Mouse (Mus musculus) cerebellum, postnatal 10 days (tissue): Measurements from ENCODE around the gene Apba1.
A peak's percentile ranks its signal among the peaks of the same experiment; 100 is the strongest.

ENCODE experiments used
- DNase-seq, 2 experiments: peaks; one replicate each; pipeline ENCODE4 v3.0.0; 2021; ENCODE audit warnings: mixed read lengths in 2 of 2

Apba1 gene

GRCm38 (mm10) chr19:23946026-23946685, 187.5 kb downstream of the Apba1 start:
- DNase-seq: no peak

DNA sequence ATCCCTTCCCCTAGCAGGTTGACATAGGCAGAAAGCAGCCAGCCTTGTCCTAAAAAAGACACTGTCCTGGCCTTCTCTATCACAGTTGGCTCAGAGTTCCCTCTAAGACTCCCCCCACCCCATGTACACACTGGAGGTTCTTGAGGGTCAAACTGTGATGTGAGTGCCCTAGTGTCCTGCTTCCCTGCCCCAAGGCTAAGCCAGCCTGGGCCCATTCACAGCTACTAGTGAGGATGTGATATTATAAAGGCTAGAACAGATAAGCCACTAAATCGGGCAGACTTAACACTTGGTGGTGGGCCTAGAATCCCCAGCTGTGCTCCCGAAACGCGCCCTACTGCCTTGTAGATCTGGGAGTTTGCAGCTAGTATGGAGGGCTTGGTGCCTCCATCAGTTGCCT, 188.1 kb downstream of the Apba1 start:
- DNase-seq: no peak

DNA sequence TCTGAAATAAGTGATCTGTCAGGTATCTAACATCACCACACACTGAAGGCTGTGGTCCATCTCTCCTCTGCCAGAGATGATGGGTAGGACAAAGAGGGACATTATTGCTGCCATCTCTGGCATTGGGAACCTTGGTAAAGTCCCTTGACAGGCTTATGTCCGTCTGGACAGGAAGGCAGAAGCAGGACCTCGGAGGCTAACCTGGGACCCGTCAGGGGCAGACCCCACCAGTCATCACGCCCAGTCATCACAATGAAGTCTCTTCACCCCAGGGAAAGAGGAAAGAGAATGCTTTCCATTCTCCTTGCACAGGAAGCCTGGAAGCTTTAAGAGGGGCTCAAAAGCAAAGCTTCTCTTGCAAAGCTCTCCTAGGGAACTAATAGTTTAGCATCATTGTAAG, 189.2 kb downstream of the Apba1 start:
- DNase-seq: no peak

- DNase-seq: peak in 1 of 2 experiments; percentile 51
These were observed 189.8 kb downstream of the Apba1 start for GRCm38 (mm10) chr19:23948301-23949000.

DNA sequence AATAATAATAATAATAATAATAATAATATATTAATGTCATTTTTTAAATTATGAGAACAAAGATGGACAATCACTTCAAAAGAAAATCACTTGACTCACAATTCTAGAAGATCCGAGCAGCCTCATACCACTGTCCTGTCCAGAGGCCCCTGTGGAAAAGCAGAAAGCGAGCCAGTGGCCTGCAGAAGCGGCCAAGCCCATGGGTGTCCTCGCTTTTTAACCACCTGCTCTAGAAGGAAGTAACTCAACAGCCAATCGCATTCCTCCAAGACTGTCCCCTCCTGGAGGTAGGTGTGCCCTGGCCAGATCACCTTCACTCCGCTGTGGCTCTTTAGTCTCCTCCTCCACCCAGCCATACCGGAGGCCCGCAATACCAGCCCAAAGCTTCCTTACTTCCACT, 196.8 kb downstream of the Apba1 start:
- no peak for DNase-seq

DNA sequence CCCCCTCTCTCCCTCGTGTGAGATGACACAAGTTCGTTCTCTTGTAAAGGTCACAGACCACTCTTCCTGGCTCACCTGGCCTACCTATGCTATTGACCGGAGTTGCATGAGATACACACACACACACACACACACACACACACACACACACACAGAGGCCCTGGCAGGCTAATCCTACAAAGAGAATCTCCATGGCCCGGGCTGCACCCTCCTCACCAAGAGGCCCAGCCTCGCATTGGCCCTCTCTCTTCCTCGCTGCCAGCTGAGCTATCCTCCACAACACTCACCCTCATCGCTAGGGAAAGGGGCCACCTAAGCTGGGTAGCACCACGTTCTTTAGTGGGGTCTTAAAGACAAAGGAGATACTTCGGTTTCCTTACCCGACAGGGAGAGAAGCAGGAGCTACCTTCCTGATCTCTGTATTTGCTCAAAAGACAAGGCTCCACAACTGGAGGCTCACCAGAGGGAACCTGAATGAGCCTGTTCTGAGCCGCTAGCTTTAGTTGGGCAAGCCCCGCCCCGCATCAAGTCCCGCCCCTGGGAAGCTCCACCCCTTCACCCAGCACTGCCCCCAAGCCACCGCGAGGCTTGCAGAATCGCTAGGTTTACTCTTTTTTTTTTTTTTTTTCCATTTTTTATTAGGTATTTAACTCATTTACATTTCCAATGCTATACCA, 197.8 kb downstream of the Apba1 start:
- DNase-seq: peak in 1 of 2 experiments; percentile 33

- DNase-seq: no peak
These were observed 198.9 kb downstream of the Apba1 start for GRCm38 (mm10) chr19:23957563-23957962.

GRCm38 (mm10) chr19:23958925-23959324, 200.2 kb downstream of the Apba1 start:
- DNase-seq: peak; percentile 55 to 60

DNA sequence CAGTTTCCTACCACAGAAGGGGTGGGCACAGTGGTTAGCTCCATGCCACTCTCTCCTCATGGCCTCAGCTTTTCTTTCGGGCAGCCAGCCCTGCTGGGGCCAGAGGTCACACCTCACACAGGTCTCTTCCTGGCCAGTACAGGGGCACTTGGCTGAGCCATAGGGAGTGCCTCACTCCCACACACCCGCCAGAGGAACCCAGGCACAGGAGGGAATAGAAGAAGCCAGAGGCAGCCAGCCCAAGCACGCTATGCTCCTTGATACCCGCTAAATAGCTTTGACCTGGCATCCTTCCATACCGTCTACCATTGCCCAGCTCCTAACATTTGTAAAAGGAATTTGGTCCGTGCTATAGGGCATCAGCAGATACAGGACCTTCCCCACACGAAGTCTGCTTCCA, 201.2 kb downstream of the Apba1 start:
- peak; percentile 41 to 47 for DNase-seq

DNA sequence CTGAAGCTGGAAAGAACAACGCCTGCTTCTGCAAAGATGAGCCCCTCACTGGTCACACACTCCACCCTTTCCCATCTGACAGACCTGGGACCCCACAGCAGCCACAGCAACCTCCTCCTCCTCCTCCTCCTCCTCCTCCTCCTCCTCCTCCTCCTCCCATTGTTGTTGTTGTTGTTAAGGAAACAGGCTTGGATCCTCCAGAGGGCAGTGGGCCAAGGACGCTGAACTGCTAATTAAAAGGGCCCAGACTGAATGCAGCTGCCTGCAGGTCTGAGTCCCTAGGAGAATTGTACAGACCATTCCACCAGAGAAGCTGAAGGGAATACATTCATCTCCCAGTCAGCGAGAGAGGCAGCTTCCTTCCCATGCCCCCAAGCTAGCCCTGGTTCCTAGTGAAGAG, 201.6 kb downstream of the Apba1 start:
- peak; percentile 78 to 79 for DNase-seq

DNA sequence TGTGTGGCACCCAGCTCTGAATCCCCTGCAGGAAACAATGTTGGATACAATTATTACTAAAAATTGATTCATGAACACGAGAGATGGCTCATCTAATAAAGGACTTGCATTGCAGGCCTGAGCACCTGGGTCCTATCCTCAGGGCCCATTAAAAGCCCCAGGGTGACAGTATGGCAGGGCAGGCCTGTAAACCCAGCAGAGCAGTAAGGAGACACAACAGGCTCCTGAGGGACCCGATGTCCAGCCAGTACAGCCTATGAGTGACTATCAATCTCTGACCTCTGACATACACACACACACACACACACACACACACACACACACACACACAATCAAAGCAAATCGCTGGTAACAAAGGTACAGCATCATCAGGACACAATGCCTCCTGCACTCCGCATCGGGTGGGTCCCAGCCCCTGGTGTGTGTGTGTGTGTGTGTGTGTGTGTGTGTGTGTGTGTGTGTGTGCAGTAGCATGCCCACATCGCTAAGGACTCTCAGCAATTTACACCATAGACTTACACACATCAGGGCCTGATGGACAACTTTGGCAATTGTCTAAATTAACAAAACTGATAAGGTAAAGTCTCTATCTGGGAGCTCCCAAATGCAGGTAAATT, 202.3 kb downstream of the Apba1 start:
- no peak for DNase-seq

DNA sequence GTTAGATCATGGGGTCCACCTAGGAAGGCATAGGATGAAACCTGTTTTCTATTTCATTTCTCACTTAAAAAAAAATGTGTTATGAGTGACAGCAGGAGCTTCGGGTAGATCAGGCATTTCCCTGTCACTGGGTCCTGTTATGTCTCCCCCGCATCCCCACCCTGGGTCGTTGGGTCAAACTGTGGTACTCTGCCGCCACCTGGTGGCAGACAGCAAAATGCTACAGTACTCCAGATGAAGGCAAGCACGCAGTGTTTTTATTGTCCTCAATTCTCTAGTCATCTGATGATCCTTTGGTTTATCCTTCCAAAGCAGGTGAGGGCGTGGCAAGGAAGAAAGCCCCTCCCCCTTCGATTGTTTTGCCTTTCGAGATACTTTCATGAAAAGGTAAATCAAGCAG, 202.8 kb downstream of the Apba1 start:
- peak; percentile 89 to 91 for DNase-seq

DNA sequence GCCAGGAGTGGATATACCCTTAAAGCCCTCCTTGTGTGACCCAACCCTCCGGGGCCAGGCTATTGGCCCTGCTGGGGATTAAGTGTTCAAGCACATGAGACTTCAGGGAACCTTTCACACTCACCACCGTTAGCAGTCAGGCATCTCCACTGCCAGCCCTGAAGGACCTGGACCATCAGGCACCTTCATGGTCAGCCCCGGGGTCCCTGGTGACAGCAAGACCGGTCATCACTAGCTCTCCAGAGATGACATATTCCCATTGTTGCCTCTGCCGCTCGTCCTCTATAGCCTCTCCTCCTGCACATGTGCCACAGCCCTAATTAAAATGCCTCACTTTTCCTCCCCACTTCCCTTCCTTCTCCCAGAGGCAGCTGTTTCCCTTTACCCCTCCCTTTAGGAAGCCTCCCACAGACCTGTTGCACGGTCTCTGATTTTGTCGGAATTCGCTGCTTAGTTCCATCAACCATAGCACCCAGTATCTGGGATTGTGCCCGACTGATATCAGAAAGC, 205.8 kb downstream of the Apba1 start:
- DNase-seq: no peak

GRCm38 (mm10) chr19:23966376-23966775, 207.7 kb downstream of the Apba1 start:
- DNase-seq: no peak

GRCm38 (mm10) chr19:23967156-23967555, 208.5 kb downstream of the Apba1 start:
- peak in 1 of 2 experiments; percentile 38 for DNase-seq

DNA sequence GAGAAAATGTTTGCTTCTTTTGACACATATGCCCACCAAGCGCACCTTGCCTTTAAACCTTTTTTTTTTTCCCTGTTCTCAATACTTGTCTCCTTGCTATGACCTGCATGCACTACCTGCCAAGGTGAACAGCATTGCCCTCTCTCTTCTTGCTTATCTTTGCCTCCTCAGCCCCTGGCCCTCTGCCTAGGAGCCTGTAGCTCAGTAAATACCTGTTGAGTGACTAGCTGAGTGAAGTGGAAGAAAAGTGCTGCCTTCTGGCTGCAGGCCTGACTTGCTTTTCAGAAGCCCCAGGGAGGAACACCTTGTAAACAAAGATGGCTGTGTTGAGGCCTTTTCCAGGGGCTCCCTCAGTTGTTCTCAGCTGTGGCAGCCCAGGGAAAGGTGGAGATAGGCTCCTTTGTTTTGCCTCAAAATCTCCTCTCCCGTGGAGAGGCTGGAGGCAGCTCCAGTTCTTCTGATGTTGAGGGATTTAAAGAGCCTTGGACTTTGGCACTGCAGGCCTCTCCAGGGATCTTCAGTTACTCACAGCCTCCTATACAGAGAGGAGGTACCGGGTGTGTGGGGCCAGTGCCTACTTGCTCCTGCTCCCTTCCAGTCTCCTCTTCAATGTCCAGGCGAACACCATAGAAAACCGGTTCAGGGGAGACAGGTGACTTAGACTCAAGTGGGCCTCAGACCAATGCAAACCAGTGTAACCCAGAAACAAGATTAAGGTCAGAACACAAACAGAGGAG, 209.6 kb downstream of the Apba1 start:
- DNase-seq: no peak

- no peak for DNase-seq
These were observed 210.2 kb downstream of the Apba1 start for GRCm38 (mm10) chr19:23968862-23969225.

DNA sequence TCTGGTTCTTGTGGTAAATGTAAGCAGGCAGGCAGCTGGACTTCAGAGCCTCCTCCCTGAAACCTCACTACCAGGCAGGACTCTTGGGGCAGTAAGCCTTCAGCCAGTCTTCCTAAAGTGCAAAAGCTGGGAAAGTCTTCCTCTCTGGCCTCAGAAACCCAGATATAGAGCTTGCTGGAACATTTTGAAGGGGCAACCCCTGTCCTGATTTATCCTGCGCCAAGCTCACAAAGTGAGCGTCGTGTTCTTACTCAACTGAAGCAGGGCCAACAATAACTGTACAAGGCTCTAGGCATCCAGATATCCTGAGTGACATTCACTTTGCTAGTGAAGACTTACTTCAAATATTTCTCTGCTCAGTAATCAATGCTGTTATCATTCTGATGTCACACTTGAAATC, 211.7 kb downstream of the Apba1 start:
- no peak for DNase-seq

DNA sequence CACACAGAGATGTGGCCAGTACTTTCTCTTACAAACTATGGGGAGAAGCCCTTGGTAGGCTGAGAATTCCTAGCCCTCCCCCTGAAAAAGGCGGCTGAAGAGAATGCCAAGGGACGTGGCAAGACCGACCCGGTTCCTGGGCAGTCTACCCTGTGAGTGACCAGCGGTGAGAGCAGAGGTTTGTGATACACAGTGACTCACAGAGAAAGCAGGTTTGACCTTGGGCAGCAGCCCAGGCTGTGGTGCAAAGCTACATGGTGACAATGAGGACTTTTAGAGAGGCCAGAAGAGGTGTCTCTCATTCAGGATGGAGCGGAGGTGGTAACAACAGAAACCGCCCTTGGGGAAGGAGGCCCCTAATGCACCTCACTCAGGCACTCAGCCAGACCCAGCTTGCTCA, 212.7 kb downstream of the Apba1 start:
- no peak for DNase-seq

- DNase-seq: peak; percentile 60 to 66
These were observed 214.4 kb downstream of the Apba1 start for GRCm38 (mm10) chr19:23972881-23973649.

GRCm38 (mm10) chr19:23977901-23978443, 219.3 kb downstream of the Apba1 start:
- no peak for DNase-seq

DNA sequence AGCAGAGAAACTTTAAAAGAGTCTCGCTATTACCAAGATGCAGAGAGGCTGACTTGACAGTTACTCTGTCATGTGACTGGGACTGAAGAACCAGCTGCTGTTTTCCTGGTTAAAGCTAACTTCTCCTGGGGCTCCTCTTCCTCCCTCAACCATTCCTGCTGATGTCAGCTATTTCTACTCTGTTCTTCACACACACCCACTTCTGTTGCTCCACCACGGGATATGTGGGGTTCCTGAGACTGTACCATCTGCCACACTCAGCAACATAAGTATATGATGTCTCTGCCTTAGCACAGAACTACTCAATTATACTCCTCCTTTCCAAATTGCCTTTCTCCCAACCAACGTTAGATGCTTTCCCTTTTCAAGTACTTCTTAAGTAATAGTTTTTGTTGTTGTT, 221.9 kb downstream of the Apba1 start:
- no peak for DNase-seq
